Comparison of ENCODE assay signal across 1 mouse cellular context in the genomic region with DNA sequence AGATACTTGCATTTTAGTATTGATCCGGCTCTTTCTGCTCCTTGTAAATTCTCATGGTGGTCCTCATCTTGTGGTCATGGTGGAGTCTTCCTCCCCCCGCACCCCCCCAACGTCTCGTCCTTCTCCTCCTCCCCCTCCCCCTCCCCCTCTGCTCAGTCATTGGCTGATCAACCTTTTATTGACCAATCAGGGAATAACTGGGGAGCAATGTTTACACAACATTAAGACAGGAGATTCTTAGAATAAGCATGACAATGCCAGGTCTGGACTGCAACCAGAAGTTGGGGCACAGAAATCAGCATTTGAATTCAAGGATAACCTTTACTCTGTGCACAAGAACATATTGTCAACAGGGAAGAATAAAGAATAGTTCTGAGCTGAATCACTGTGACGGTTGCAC.
TF ChIP-seq lines count a peak whose summit lies in the region.

No protein-coding gene starts in this region.

TF ChIP-seq in CH12.LX, 34 proteins besides CTCF, POLR2A, EP300 and RAD21 (continued from another document):
- TF ChIP-seq USF1 (IDR thresholded peaks at IDR 0.05; ENCODE audit: low read depth, low read length) (no peak), ZMIZ1 (IDR thresholded peaks at IDR 0.05; ENCODE audit: low read depth, low read length) (no peak), ZKSCAN1 (IDR thresholded peaks at IDR 0.05; ENCODE audit: borderline replicate concordance, low read depth, low read length) (no peak), GABPA (IDR thresholded peaks at IDR 0.05; ENCODE audit: insufficient replicate concordance, low read depth, low read length) (no peak), MAX (IDR thresholded peaks at IDR 0.05; ENCODE audit: low read length) (no peak; the same call in 1 of the 2 replicates), MAZ (IDR thresholded peaks at IDR 0.05; ENCODE audit: low read depth, low read length) (no peak)
